Mouse (Mus musculus): ENCODE data around the gene 1700023F06Rik. TPM values are rescaled to one million over a fixed set of nuclear protein-coding genes. Genes with fewer than 3 reads are reported as not detected.
A peak's percentile ranks its signal among the peaks of the same experiment; 100 is the strongest.

Gene 1700023F06Rik
- polyA plus RNA-seq, 1 experiment from 2014 or later: 0.75 TPM

- no peak overlapping the region for H3K9ac ChIP-seq (replicated peaks)
- WGBS: 88% methylated on average over 4 of the region's 4 CpGs
- no peak overlapping the region for H3K27ac ChIP-seq (replicated peaks)
- no peaks in the 10 kb centered on the region for H3K9me3 ChIP-seq
- no peaks in the 10 kb centered on the region for H3K36me3 ChIP-seq
- no peak for ATAC-seq (replicated peaks)
- peaks cover 43% of the 10 kb centered on the region for H3K4me1 ChIP-seq
- peaks cover 57% of the 10 kb centered on the region for H3K27me3 ChIP-seq
- H3K4me3 ChIP-seq: no peak overlapping the region
- no peak overlapping the region for H3K4me2 ChIP-seq (replicated peaks)
Observed at GRCm38 (mm10) chr11:103197340-103197739, 11.0 kb downstream of the 1700023F06Rik start.

GRCm38 (mm10) chr11:103195656-103196055 is 12.7 kb downstream of the 1700023F06Rik start:
- Histone ChIP-seq H3K36me3 (no peaks in the 10 kb centered on the region), H3K27ac (replicated peaks) (no peak overlapping the region), H3K4me1 (peaks cover 32% of the 10 kb centered on the region), H3K9me3 (no peaks in the 10 kb centered on the region), H3K27me3 (peaks cover 73% of the 10 kb centered on the region), H3K4me2 (replicated peaks) (no peak overlapping the region), H3K9ac (replicated peaks) (no peak overlapping the region), H3K4me3 (no peak overlapping the region)
- ATAC-seq (replicated peaks): no peak
- WGBS: 78% methylated on average over 5 of the region's 5 CpGs

- Histone ChIP-seq H3K27me3 (peaks cover 77% of the 10 kb centered on the region), H3K36me3 (no peaks in the 10 kb centered on the region), H3K4me3 (no peak overlapping the region), H3K4me1 (peaks cover 32% of the 10 kb centered on the region), H3K27ac (replicated peaks) (no peak overlapping the region), H3K9me3 (no peaks in the 10 kb centered on the region), H3K4me2 (replicated peaks) (no peak overlapping the region), H3K9ac (replicated peaks) (no peak overlapping the region)
- 84% methylated on average over 18 of the region's 18 CpGs for WGBS
- ATAC-seq (replicated peaks): no peak
Observed at GRCm38 (mm10) chr11:103195236-103195635, 13.1 kb downstream of the 1700023F06Rik start.

GRCm38 (mm10) chr11:103193825-103194168 is 14.6 kb downstream of the 1700023F06Rik start:
- 28% methylated on average over 9 of the region's 9 CpGs for WGBS
- peaks cover 72% of the 10 kb centered on the region for H3K27me3 ChIP-seq
- H3K4me2 ChIP-seq (replicated peaks): no peak overlapping the region

GRCm38 (mm10) chr11:103192956-103193824 is 15.2 kb downstream of the 1700023F06Rik start:
- Histone ChIP-seq H3K36me3 (no peaks in the 10 kb centered on the region), H3K9me3 (no peaks in the 10 kb centered on the region), H3K4me3 (peak overlapping the region; percentile 35), H3K4me2 (replicated peaks) (peak overlapping the region; percentile 53), H3K27me3 (peaks cover 69% of the 10 kb centered on the region), H3K4me1 (peaks cover 13% of the 10 kb centered on the region), H3K9ac (replicated peaks) (peak overlapping the region; percentile 41), H3K27ac (replicated peaks) (no peak overlapping the region)
- peak; percentile 56 for ATAC-seq (replicated peaks)
- 4% methylated on average over 43 of the region's 44 CpGs for WGBS

More at GRCm38 (mm10) chr11:103193825-103194168, 14.6 kb downstream of the 1700023F06Rik start:
- no peak for ATAC-seq (replicated peaks)
- peaks cover 19% of the 10 kb centered on the region for H3K4me1 ChIP-seq
- no peak overlapping the region for H3K9ac ChIP-seq (replicated peaks)
- no peak overlapping the region for H3K27ac ChIP-seq (replicated peaks)
- H3K9me3 ChIP-seq: no peaks in the 10 kb centered on the region
- H3K4me3 ChIP-seq: no peak overlapping the region
- no peaks in the 10 kb centered on the region for H3K36me3 ChIP-seq

- peaks cover 12% of the 10 kb centered on the region for H3K4me1 ChIP-seq
- 17% methylated on average over 28 of the region's 28 CpGs for WGBS
- no peak overlapping the region for H3K27ac ChIP-seq (replicated peaks)
- H3K27me3 ChIP-seq: peaks cover 64% of the 10 kb centered on the region
- H3K9me3 ChIP-seq: no peaks in the 10 kb centered on the region
- no peaks in the 10 kb centered on the region for H3K36me3 ChIP-seq
- peak overlapping the region; percentile 53 for H3K4me2 ChIP-seq (replicated peaks)
- peak overlapping the region; percentile 41 for H3K9ac ChIP-seq (replicated peaks)
- H3K4me3 ChIP-seq: peak overlapping the region; percentile 35
- no peak for ATAC-seq (replicated peaks)
Observed at GRCm38 (mm10) chr11:103192230-103192955, 16.0 kb downstream of the 1700023F06Rik start.

- H3K4me1 ChIP-seq: no peaks in the 10 kb centered on the region
- H3K4me3 ChIP-seq: no peak overlapping the region
- no peak for ATAC-seq (replicated peaks)
- 40% methylated on average over 2 of the region's 2 CpGs for WGBS
- H3K9me3 ChIP-seq: no peaks in the 10 kb centered on the region
- no peaks in the 10 kb centered on the region for H3K27me3 ChIP-seq
- H3K4me2 ChIP-seq (replicated peaks): no peak overlapping the region
- no peaks in the 10 kb centered on the region for H3K36me3 ChIP-seq
- no peak overlapping the region for H3K27ac ChIP-seq (replicated peaks)
- no peak overlapping the region for H3K9ac ChIP-seq (replicated peaks)
Observed at GRCm38 (mm10) chr11:103184891-103185290, 23.5 kb downstream of the 1700023F06Rik start.

- Histone ChIP-seq H3K27me3 (no peaks in the 10 kb centered on the region), H3K9ac (replicated peaks) (no peak overlapping the region), H3K9me3 (no peaks in the 10 kb centered on the region), H3K36me3 (no peaks in the 10 kb centered on the region), H3K27ac (replicated peaks) (no peak overlapping the region), H3K4me1 (no peaks in the 10 kb centered on the region), H3K4me3 (no peak overlapping the region), H3K4me2 (replicated peaks) (no peak overlapping the region)
- WGBS: 79% methylated on average over 3 of the region's 3 CpGs
- ATAC-seq (replicated peaks): no peak
Observed at GRCm38 (mm10) chr11:103181911-103182310, 26.4 kb downstream of the 1700023F06Rik start.

- no peak for ATAC-seq (replicated peaks)
- 80% methylated on average over 9 of the region's 9 CpGs for WGBS
Observed at GRCm38 (mm10) chr11:103181349-103181748, 27.0 kb downstream of the 1700023F06Rik start.

GRCm38 (mm10) chr11:103180426-103180825 is 27.9 kb downstream of the 1700023F06Rik start:
- Histone ChIP-seq H3K4me2 (replicated peaks) (no peak overlapping the region), H3K36me3 (no peaks in the 10 kb centered on the region), H3K27me3 (no peaks in the 10 kb centered on the region), H3K9me3 (no peaks in the 10 kb centered on the region), H3K27ac (replicated peaks) (no peak overlapping the region), H3K9ac (replicated peaks) (no peak overlapping the region), H3K4me1 (no peaks in the 10 kb centered on the region), H3K4me3 (no peak overlapping the region)
- ATAC-seq (replicated peaks): no peak
- 65% methylated on average over 1 of the region's 1 CpGs for WGBS

More at GRCm38 (mm10) chr11:103181349-103181748, 27.0 kb downstream of the 1700023F06Rik start:
- Histone ChIP-seq H3K27ac (replicated peaks) (no peak overlapping the region), H3K9ac (replicated peaks) (no peak overlapping the region), H3K4me3 (no peak overlapping the region), H3K4me2 (replicated peaks) (no peak overlapping the region), H3K4me1 (no peaks in the 10 kb centered on the region), H3K36me3 (no peaks in the 10 kb centered on the region), H3K9me3 (no peaks in the 10 kb centered on the region), H3K27me3 (no peaks in the 10 kb centered on the region)

- Histone ChIP-seq H3K9me3 (no peaks in the 10 kb centered on the region), H3K4me1 (no peaks in the 10 kb centered on the region), H3K9ac (replicated peaks) (no peak overlapping the region), H3K36me3 (no peaks in the 10 kb centered on the region), H3K27me3 (no peaks in the 10 kb centered on the region), H3K27ac (replicated peaks) (no peak overlapping the region), H3K4me2 (replicated peaks) (no peak overlapping the region), H3K4me3 (no peak overlapping the region)
- WGBS: 90% methylated on average over 8 of the region's 8 CpGs
- no peak for ATAC-seq (replicated peaks)
Observed at GRCm38 (mm10) chr11:103178748-103179147, 29.6 kb downstream of the 1700023F06Rik start.

GRCm38 (mm10) chr11:103177815-103178485 is 30.4 kb downstream of the 1700023F06Rik start:
- no peaks in the 10 kb centered on the region for H3K36me3 ChIP-seq
- H3K27me3 ChIP-seq: peaks cover 5% of the 10 kb centered on the region; the same call in 1 of the 2 replicates
- no peak overlapping the region for H3K9ac ChIP-seq (replicated peaks)
- H3K4me2 ChIP-seq (replicated peaks): no peak overlapping the region
- no peaks in the 10 kb centered on the region for H3K4me1 ChIP-seq
- ATAC-seq (replicated peaks): no peak
- no peak overlapping the region for H3K4me3 ChIP-seq
- WGBS: 78% methylated on average over 15 of the region's 15 CpGs
- no peak overlapping the region for H3K27ac ChIP-seq (replicated peaks)
- H3K9me3 ChIP-seq: no peaks in the 10 kb centered on the region
